Mouse (Mus musculus) ES-Bruce4 (cell line): Measurements from ENCODE around the gene Cacna2d2.

Source experiments
- CTCF ChIP-seq: IDR thresholded peaks from one replicate; pipeline ENCODE4 v1.8.1; 2011; ENCODE audit warnings: low read depth, low read length
- EP300 ChIP-seq: IDR thresholded peaks from 2 replicates; pipeline ENCODE4 v1.6.1; 2011; ENCODE audit warnings: low read depth, low read length; ENCODE audit not compliant: insufficient read depth
- POLR2A ChIP-seq: IDR thresholded peaks from one replicate; pipeline ENCODE4 v1.8.1; 2011; ENCODE audit warnings: low read length; ENCODE audit not compliant: insufficient read depth

DNA sequence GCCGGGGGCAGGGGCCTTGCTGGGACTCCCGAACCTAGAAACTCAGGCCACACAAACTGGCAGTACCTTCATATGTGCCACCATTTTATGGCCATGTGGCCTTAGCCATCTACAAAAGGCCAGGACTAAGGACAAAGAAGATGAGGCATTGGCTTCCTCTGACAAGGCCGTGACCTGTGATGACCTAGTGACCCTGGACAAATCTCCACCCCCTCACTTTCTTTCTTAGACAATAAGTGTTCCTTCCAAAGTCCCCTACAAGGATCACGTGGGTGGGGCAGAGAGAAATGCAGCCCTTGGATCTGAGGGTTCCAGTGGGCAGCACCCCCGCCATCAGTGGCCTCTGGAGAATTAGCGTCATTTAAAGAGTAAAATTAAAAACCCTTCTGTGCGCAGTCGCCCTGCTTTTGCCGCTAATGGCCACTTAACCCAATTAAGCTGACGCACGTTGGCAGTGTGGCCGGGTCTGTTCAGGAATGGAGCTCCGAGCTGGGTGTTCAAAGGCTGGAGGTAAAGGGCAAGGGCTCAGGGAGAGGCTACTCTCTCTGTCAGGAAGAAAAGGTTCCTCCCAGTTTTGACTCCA is 69.9 kb downstream of the Cacna2d2 start:
- TF ChIP-seq CTCF = no peak
- TF ChIP-seq POLR2A = no peak
- no peak for TF ChIP-seq EP300
